Mouse (Mus musculus) B cell, adult 67 days (primary cell): ENCODE measurements around the gene Usp27x. TPM values are rescaled to one million over a fixed set of nuclear protein-coding genes. Genes with fewer than 3 reads are reported as not detected.

Source experiments
- total RNA-seq, 2 experiments: library from RNA; stranded (reverse); gene quantifications; 4 replicates each; pipeline ENCODE4 v1.2.4; 2023

Gene Usp27x
- total RNA-seq = 1 to 10 TPM in 1 of 2 experiments, under 1 TPM in 1; 0.53 to 1.1 TPM

GRCm38 (mm10) chrX:7375716-7376480, at the start of gene Usp27x:
TSS of gene Usp27x (minus strand) at chrX:7375830.

Other genes starting within 250 kb of the Usp27x start
- gene Clcn5, start 56.5 kb downstream of the Usp27x start, total RNA-seq = 10 to 100 TPM; 17.1 to 26.5 TPM
- not detected for gene Foxp3, start 197.8 kb upstream of the Usp27x start, total RNA-seq
- gene Ppp1r3f, start 198.5 kb upstream of the Usp27x start, total RNA-seq = 1 to 10 TPM; 5.3 to 6.6 TPM
- 10 to 100 TPM; 19.4 to 23.0 TPM for gene Ccdc22, start 229.7 kb upstream of the Usp27x start, total RNA-seq
- not detected for gene Cacna1f, start 231.3 kb upstream of the Usp27x start, total RNA-seq